Mouse (Mus musculus) forebrain, embryonic 13.5 days (tissue): ENCODE data around the gene Papss2. TPM values are rescaled to one million over a fixed set of nuclear protein-coding genes. Genes with fewer than 3 reads are reported as not detected.

Experiments used
- ATAC-seq: fragments of 200-750 bp; cut with Nextera tagmentation; 2 replicates; pipeline ENCODE4 v1.8.0; 2017
- H3K27ac ChIP-seq: fragments of 300-500 bp; sonication (generic); 2 replicates; pipeline ENCODE4 v1.5.1; 2015; ENCODE audit warnings: inconsistent platforms, mild to moderate bottlenecking, moderate library complexity
- H3K27me3 ChIP-seq: fragments of 300-500 bp; sonication (generic); 2 replicates; pipeline ENCODE4 v1.6.1; 2015; ENCODE audit warnings: mild to moderate bottlenecking, inconsistent platforms
- H3K36me3 ChIP-seq: fragments of 300-500 bp; sonication (generic); 2 replicates; pipeline ENCODE4 v1.6.1; 2015; ENCODE audit warnings: mild to moderate bottlenecking, inconsistent platforms; ENCODE audit not compliant: poor library complexity, severe bottlenecking
- H3K4me1 ChIP-seq: fragments of 300-500 bp; sonication (generic); 2 replicates; pipeline ENCODE4 v1.6.1; 2015; ENCODE audit warnings: inconsistent platforms
- H3K4me2 ChIP-seq: fragments of 300-500 bp; sonication (generic); 2 replicates; pipeline ENCODE4 v1.6.1; 2015; ENCODE audit warnings: inconsistent platforms, mild to moderate bottlenecking, moderate library complexity
- H3K4me3 ChIP-seq: fragments of 300-500 bp; sonication (generic); 2 replicates; pipeline ENCODE4 v1.5.1; 2015; ENCODE audit warnings: mild to moderate bottlenecking, inconsistent platforms
- H3K9ac ChIP-seq: fragments of 300-500 bp; sonication (generic); 2 replicates; pipeline ENCODE4 v1.6.1; 2015; ENCODE audit warnings: mild to moderate bottlenecking, inconsistent platforms
- H3K9me3 ChIP-seq: fragments of 300-500 bp; sonication (generic); replicated peaks from 2 replicates; pipeline ENCODE4 v1.6.1; 2016; ENCODE audit warnings: inconsistent platforms
- WGBS: fragments of 180-500 bp; shearing (Covaris S2); methylation state at CpG from one replicate; pipeline ENCODE4 v1.1.7; 2015; 5-methylcytosine and 5-hydroxymethylcytosine counted together
- polyA plus RNA-seq: library from polyadenylated mRNA; unstranded; fragments of >200 nt; fragmentation: Nextera tagmentation; extraction: Ambion mirVana; gene quantifications from 2 replicates; pipeline ENCODE4 v1.2.1, GENCODE M21; 2015

Papss2 gene
- polyA plus RNA-seq, 1 experiment from 2014 or later = 0.37 TPM

DNA sequence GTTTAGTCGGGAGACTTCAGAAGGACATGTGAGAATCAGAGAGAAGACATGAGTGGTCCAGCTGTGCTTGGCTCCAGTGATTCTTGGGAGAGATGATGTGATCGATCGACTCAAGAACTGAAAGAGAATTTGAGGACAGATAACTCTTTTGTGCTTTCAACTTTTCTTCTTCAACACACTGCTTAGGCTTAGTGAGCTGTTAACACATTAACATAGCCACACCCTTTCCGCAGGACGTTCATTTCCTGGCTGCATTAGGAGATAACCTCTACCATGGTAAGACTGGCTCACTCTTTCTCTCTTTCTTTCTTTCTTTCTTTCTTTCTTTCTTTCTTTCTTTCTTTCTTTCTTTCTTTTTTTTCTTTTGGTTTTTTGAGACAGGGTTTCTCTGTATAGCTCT is 25.9 kb upstream of the Papss2 start:
- WGBS = 83% methylated on average over 5 of the region's 5 CpGs
- Histone ChIP-seq H3K27ac (no peak overlapping the region), H3K9ac (no peak overlapping the region), H3K27me3 (no peaks in the 10 kb centered on the region), H3K36me3 (no peaks in the 10 kb centered on the region), H3K4me3 (no peak overlapping the region), H3K9me3 (no peaks in the 10 kb centered on the region), H3K4me1 (no peaks in the 10 kb centered on the region), H3K4me2 (no peak overlapping the region)
- no peak for ATAC-seq

DNA sequence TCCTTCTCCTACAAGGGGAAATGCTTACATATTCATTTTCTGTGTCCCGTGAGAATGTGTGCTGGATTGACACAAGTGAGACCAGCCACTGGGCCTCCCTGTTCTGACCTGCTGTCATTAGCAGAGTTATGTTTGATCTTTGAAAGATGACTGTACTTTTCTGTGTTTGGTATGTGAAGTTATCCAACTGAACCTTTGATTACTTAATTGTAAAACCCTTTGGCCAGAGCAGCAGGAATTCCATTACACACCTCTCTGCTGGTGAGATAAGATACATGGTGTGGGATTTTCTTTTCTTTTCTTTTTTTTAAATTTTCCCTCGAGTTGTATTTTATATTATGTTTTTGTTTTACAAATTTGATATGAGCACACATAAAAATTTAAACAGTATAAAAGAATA is 23.4 kb upstream of the Papss2 start:
- no peaks in the 10 kb centered on the region for H3K27me3 ChIP-seq
- H3K9me3 ChIP-seq = no peaks in the 10 kb centered on the region
- ATAC-seq = no peak
- no peak overlapping the region for H3K4me3 ChIP-seq
- H3K4me2 ChIP-seq = no peak overlapping the region
- no peak overlapping the region for H3K27ac ChIP-seq
- 76% methylated on average over 2 of the region's 2 CpGs for WGBS
- no peaks in the 10 kb centered on the region for H3K4me1 ChIP-seq
- no peaks in the 10 kb centered on the region for H3K36me3 ChIP-seq
- H3K9ac ChIP-seq = no peak overlapping the region

DNA sequence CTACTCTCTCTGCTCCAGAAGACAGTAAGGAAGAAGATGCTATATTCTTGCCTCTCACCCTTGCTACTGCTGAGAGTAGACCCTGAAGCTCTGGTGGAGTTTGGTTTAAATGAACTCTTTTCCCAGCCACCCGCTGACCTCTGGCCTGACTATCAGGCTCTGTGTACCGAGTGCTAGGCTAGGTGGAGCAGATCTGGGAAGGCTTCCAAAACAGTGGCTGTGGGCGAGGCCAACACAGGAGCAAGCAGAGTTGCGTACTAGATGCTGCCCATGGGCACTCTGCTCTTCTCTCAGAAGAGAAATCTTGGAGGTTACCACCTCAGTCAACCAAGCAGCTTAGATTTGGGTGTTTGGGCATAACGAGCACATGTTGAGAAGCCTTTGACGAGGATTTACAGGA is 22.3 kb upstream of the Papss2 start:
- no peak overlapping the region for H3K4me3 ChIP-seq
- no peak overlapping the region for H3K9ac ChIP-seq
- no peak for ATAC-seq
- H3K4me1 ChIP-seq = no peaks in the 10 kb centered on the region
- H3K36me3 ChIP-seq = no peaks in the 10 kb centered on the region
- H3K27me3 ChIP-seq = no peaks in the 10 kb centered on the region
- H3K4me2 ChIP-seq = no peak overlapping the region
- 87% methylated on average over 6 of the region's 6 CpGs for WGBS
- H3K9me3 ChIP-seq = no peaks in the 10 kb centered on the region
- H3K27ac ChIP-seq = no peak overlapping the region

DNA sequence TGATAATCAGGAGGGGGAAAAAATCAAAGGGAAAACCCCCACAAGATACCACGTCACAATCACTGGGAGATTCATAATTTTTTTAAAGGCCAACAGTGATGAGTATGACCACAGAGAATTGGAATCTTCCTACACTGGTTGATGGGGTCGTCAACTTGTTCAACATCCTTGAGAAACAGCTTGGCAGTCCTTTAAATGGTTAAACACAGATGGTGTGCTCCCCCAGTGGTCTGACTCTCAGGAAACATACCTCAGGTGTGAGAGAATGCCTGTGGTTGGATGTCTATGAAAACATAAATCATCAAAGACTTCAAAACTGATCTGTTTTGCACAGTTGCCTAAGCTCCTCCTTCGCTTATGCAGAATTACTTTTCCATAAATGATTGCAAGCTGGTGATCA is 20.7 kb upstream of the Papss2 start:
- 85% methylated on average over 3 of the region's 3 CpGs for WGBS
- no peaks in the 10 kb centered on the region for H3K9me3 ChIP-seq

DNA sequence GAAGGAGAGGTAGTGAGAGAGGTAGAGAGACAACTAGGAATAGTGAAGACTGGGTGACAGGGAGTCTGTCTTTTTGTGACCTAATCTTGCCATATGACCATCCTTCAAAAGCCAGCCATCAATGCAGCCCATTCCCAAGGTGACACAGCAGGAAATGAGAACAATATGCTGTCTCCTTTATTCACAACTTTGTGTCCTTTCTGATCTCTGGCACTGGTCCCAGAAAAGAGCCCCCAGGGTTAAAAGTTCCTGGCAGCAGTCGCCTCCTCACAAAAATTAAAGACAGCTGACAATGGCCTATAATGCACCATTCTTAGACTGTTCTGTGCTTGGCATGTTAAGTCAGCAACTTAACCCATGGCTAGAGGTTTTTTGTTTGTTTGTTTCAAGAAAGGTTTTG is 17.8 kb upstream of the Papss2 start:
- Histone ChIP-seq H3K9me3 (no peaks in the 10 kb centered on the region), H3K9ac (no peak overlapping the region), H3K36me3 (no peaks in the 10 kb centered on the region), H3K4me2 (no peak overlapping the region), H3K27me3 (no peaks in the 10 kb centered on the region), H3K27ac (no peak overlapping the region; the same call in 1 of the 2 replicates), H3K4me1 (no peaks in the 10 kb centered on the region), H3K4me3 (no peak overlapping the region)
- no peak for ATAC-seq
- 47% methylated on average over 1 of the region's 1 CpGs for WGBS

More for the DNA sequence above, 20.7 kb upstream of the Papss2 start:
- H3K36me3 ChIP-seq = no peaks in the 10 kb centered on the region
- H3K9ac ChIP-seq = no peak overlapping the region
- H3K4me1 ChIP-seq = no peaks in the 10 kb centered on the region
- no peak overlapping the region for H3K27ac ChIP-seq
- H3K4me3 ChIP-seq = no peak overlapping the region
- H3K27me3 ChIP-seq = no peaks in the 10 kb centered on the region
- ATAC-seq = no peak
- no peak overlapping the region for H3K4me2 ChIP-seq

DNA sequence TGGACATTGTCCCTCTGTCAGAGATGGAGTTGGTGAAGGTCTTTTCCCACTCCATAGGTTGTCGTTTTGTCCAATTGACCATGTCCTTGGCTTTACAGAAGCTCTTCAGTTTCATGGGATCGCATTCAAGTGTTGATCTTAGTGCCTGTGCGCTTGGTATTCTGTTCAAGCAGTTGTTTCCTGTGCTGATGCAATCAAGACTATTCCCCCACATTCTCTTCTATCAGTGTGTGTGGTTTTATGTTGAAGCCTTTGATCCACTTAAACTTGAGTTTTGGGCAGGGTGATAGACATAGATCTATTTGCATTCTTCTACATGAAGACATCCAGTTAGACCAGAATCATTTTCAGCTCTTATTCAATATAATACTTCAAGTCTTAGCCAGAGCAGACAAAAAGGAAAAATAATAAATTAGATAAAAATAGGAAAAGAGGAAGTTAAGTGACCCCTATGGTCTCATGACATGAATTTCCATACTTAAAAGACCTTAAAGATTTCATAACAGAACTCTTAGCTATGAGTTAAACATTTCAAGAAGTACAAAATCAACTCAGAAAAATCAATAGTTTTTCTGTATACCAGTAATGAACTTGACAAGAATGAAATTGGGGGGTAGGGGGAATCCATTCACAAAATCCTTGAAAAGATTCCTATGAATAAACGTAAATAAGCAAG is 12.4 kb upstream of the Papss2 start:
- H3K9me3 ChIP-seq = no peaks in the 10 kb centered on the region; the same call in 1 of the 2 replicates
- H3K4me3 ChIP-seq = no peak overlapping the region
- H3K36me3 ChIP-seq = no peaks in the 10 kb centered on the region
- ATAC-seq = no peak
- no peak overlapping the region for H3K4me2 ChIP-seq
- H3K27ac ChIP-seq = no peak overlapping the region
- WGBS = 91% methylated on average over 4 of the region's 4 CpGs
- H3K27me3 ChIP-seq = no peaks in the 10 kb centered on the region
- no peaks in the 10 kb centered on the region for H3K4me1 ChIP-seq
- H3K9ac ChIP-seq = no peak overlapping the region

DNA sequence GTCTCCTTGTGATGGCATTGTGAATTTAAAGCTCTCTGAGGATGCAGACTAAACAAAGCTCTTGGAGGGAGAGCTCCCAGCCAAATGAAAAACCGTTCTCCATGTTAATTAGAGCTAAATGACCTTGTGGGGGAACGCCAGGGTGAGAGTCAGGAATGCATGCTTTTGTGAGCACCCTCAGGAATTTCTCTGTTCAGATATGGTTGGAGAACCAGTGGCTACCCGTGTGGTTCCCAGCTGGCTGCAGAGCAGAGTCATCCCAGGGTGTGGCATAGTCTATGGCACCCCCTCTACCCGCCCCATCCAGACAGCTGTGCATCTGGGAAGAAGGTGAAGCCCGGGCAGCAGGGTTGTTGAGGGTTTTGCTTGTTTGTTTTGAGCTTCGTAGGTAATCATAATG is 7.9 kb upstream of the Papss2 start:
- Histone ChIP-seq H3K9me3 (no peaks in the 10 kb centered on the region; the same call in 1 of the 2 replicates), H3K4me1 (no peaks in the 10 kb centered on the region), H3K27ac (no peak overlapping the region), H3K4me3 (no peak overlapping the region), H3K27me3 (no peaks in the 10 kb centered on the region), H3K9ac (no peak overlapping the region), H3K36me3 (no peaks in the 10 kb centered on the region), H3K4me2 (no peak overlapping the region)
- 43% methylated on average over 6 of the region's 6 CpGs for WGBS
- no peak for ATAC-seq

DNA sequence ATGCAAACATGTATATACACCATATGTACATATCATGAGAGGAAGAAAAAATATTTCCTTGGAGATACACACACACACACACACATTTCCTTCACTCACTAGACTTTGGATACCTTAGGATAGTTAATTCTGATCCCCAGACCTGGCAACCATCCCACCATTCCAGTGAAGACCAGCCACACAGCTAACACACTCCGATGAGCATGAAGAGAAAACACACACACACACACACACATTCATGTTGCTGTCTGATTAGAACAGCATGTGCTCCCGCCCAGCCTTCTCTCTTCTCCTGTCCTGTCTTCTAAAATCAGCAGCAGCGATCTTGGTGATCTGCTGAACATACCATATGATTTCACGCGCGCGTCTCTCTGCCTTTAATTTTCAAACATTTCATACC is 2.8 kb upstream of the Papss2 start:
- no peak overlapping the region for H3K4me2 ChIP-seq
- H3K36me3 ChIP-seq = no peaks in the 10 kb centered on the region
- peaks cover 4% of the 10 kb centered on the region; the same call in 1 of the 2 replicates for H3K4me1 ChIP-seq
- no peak overlapping the region for H3K27ac ChIP-seq
- H3K4me3 ChIP-seq = no peak overlapping the region
- H3K9ac ChIP-seq = no peak overlapping the region
- no peak for ATAC-seq
- 92% methylated on average over 7 of the region's 7 CpGs for WGBS
- H3K27me3 ChIP-seq = peaks cover 21% of the 10 kb centered on the region
- H3K9me3 ChIP-seq = no peaks in the 10 kb centered on the region

DNA sequence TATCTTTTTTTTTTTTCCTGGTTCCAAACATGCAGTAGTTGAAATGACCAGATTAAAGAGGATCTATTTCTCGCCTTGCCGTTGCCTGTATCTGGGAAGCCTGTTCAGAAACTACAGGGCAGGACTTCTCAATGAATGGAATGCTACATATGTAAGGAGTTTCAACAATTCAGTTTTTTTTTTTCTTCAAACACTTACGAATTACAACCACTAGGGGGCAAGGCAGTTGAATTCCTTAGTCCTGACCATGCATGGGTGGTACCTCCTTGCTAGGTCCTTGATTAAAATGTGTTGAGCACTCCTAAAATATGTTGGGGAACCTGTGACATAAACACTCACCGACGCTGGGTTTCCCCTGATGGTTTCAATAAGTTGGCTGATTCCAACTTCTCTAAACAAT is 1.7 kb upstream of the Papss2 start:
- Histone ChIP-seq H3K9ac (no peak overlapping the region), H3K4me2 (no peak overlapping the region), H3K4me1 (peaks cover 4% of the 10 kb centered on the region; the same call in 1 of the 2 replicates), H3K9me3 (no peaks in the 10 kb centered on the region), H3K4me3 (no peak overlapping the region), H3K27me3 (peaks cover 21% of the 10 kb centered on the region), H3K36me3 (no peaks in the 10 kb centered on the region), H3K27ac (no peak overlapping the region)
- ATAC-seq = no peak
- WGBS = 84% methylated on average over 5 of the region's 5 CpGs

DNA sequence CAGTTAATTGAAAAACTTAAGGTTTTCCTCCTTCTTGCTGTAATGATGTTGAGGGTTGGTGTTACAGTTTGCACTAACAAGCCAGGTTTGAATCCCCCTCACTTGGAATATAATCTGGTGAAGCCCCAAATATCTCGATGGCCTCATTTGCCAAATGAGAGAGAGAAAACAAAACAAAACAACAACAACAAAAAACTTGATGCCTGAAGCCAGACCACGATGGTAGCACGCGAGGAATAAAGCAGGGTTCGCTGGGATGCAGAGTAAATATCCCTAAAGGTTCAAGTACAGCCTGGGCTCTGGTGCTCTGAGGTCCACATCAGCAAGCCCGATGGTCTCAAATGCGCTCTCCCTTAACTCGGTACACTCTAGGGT is 472 bp upstream of the Papss2 start:
- no peaks in the 10 kb centered on the region for H3K36me3 ChIP-seq
- peak overlapping the region; percentile 83 for H3K4me2 ChIP-seq
- H3K4me3 ChIP-seq = peak overlapping the region; percentile 53
- H3K9me3 ChIP-seq = no peaks in the 10 kb centered on the region
- no peak overlapping the region for H3K27ac ChIP-seq
- 22% methylated on average over 8 of the region's 8 CpGs for WGBS
- peaks cover 4% of the 10 kb centered on the region; the same call in 1 of the 2 replicates for H3K4me1 ChIP-seq
- H3K27me3 ChIP-seq = peaks cover 21% of the 10 kb centered on the region
- H3K9ac ChIP-seq = peak overlapping the region; percentile 64
- no peak; the same call in 1 of the 2 replicates for ATAC-seq

DNA sequence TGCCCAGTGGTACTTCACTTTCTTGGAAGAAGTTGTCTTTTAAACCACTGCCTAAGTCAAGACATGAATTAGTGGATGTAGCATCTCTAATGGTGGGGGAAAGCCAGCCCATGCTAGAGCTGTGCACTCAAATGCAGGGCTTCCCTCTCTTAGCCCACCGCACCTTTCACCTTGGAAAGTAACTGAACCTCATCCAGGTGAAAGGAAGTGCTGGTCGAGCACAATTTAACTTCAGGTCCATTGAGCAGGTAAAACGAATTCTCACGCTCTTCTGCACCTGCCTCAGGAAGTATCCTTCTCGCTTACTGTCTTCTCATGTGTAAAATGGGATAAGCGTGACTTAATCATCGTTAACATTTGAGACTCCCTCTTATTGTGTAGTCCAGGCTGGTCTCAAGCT is 3.4 kb downstream of the Papss2 start:
- H3K36me3 ChIP-seq = no peaks in the 10 kb centered on the region
- peaks cover 21% of the 10 kb centered on the region for H3K27me3 ChIP-seq
- H3K27ac ChIP-seq = no peak overlapping the region
- H3K4me1 ChIP-seq = peaks cover 4% of the 10 kb centered on the region; the same call in 1 of the 2 replicates
- no peak overlapping the region for H3K9ac ChIP-seq
- no peak overlapping the region for H3K4me3 ChIP-seq
- no peaks in the 10 kb centered on the region for H3K9me3 ChIP-seq
- no peak overlapping the region for H3K4me2 ChIP-seq
- whole genome bisulfite sequencing = 44% methylated on average over 7 of the region's 7 CpGs
- ATAC-seq = no peak

DNA sequence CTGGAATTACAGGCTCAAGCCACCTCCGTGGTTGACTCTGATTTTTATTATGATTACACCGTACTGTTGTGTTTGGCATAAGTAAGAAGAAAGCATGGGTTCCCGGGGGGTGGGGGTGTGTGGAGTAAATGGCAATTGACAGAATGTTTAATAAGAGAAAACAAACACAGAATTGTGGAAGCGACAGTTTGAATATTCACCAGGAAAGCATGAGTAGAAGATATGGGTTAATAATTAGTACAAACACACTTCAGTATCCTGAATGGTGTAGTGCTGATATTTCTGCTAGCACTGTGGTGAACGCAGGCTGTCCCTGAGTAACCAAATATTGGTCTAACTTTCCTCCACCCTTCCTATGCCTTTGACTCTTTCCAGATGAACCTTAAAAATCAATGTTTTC is 3.8 kb downstream of the Papss2 start:
- peaks cover 4% of the 10 kb centered on the region; the same call in 1 of the 2 replicates for H3K4me1 ChIP-seq
- no peaks in the 10 kb centered on the region for H3K9me3 ChIP-seq
- H3K27ac ChIP-seq = no peak overlapping the region
- ATAC-seq = no peak
- 62% methylated on average over 5 of the region's 5 CpGs for WGBS
- H3K4me2 ChIP-seq = no peak overlapping the region
- peaks cover 19% of the 10 kb centered on the region for H3K27me3 ChIP-seq
- no peaks in the 10 kb centered on the region for H3K36me3 ChIP-seq
- no peak overlapping the region for H3K9ac ChIP-seq
- no peak overlapping the region for H3K4me3 ChIP-seq
